Comparison of ENCODE assay signal across 9 mouse cellular contexts in the genomic region with DNA sequence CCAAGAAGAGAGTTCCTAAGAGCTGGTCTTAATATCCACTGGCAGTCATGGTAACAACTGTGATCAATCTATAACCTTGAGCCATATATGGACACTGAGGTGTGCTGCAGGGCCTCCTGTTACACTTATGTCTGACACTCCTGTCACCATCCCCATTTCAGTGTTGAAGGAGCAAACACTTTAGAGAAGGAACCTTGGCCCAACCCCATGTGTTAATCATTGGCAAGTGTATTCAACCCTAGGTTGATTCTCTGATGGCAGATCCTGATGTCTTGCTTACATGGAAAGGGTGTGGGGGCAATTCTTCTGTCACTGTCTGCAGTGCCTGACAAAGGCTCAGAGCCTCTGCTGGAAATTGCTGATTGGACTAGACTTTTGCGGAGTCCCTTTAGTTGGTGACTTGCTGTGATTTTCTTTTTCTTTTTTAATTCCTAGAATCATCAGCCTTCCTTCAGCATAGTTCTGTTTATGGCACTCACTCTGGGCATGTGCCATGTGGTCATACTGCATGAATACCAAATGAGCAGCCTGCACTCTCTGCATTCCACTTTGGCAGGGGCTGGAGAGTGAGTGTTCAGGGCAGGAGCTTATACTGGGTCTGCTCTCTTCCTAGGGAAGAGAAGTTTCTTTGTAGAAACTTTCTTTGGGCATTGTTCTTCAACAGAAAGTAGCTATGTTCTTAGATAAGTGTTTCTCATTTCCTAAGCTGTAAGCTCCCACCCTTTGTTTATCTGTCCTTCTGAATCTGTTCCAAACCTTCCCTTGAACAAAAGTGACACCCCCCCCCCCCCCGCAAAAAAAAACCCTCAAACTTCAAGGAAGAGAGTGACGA.
DNase-seq lines count a peak whose midpoint lies in the region; ATAC-seq lines count a peak whose summit lies in the region.
"Had no signal": no experiment of that assay in that cellular context is flagged by ENCODE, and none has a peak within 500 bp of the region (broad histone marks: within the 10 kb centered on the region; RNA-seq: fewer than 3 reads in every experiment).

No protein-coding gene starts in this region.

- no peak overlapping the region for H3K4me2 ChIP-seq in embryonic facial prominence, embryonic 14.5 days (ENCODE audit: low read depth, low read length)
- H3K4me2 ChIP-seq in lung, embryonic 15.5 days, result no peak overlapping the region
- no peak overlapping the region for H3K4me2 ChIP-seq in midbrain, embryonic 13.5 days (replicated peaks)
- H3K4me2 ChIP-seq: embryonic facial prominence, embryonic 13.5 days had no signal

- no peak overlapping the region for H3K4me3 ChIP-seq in embryonic facial prominence, embryonic 14.5 days (ENCODE audit: low read depth, low read length)
- H3K4me3 ChIP-seq in embryonic facial prominence, embryonic 10.5 days, result no peak overlapping the region
- H3K4me3 ChIP-seq in lung, embryonic 15.5 days, result no peak overlapping the region
- H3K4me3 ChIP-seq in midbrain, embryonic 13.5 days (replicated peaks), result no peak overlapping the region
- H3K4me3 ChIP-seq: embryonic facial prominence, embryonic 13.5 days had no signal

- H3K9ac ChIP-seq in embryonic facial prominence, embryonic 14.5 days (ENCODE audit: low read depth, low read length), result no peak overlapping the region
- no peak overlapping the region for H3K9ac ChIP-seq in lung, embryonic 15.5 days
- H3K9ac ChIP-seq in midbrain, embryonic 13.5 days (replicated peaks), result no peak overlapping the region
- H3K9ac ChIP-seq: embryonic facial prominence, embryonic 13.5 days had no signal

- DNase-seq in embryonic facial prominence, embryonic 14.5 days (ENCODE audit: low spot score), result no peak
- DNase-seq in embryonic facial prominence, embryonic 10.5 days (ENCODE audit: low spot score), result no peak
- DNase-seq in lung, postnatal 25 days (ENCODE audit: low spot score), result no peak
- DNase-seq in kidney, adult 18-20 months, result peak; percentile 56
- no peak for DNase-seq in urinary bladder, postnatal 14 days (ENCODE audit: low spot score)

- 0 out of 2 replicates have a peak, but pooled peaks have one; percentile 49 for ATAC-seq in embryonic facial prominence, embryonic 14.5 days (ENCODE audit: low read depth)
- ATAC-seq in lung, embryonic 15.5 days (ENCODE audit: borderline replicate concordance, extremely low read depth, low FRiP score, low TSS enrichment), result no peak
- peak; percentile 83 for ATAC-seq in midbrain, embryonic 13.5 days
- ATAC-seq in erythroid progenitor cell, adult 5-6 weeks (replicated peaks; ENCODE audit: low FRiP score, poor library complexity, severe bottlenecking), result no peak

- H3K27ac ChIP-seq in embryonic facial prominence, embryonic 14.5 days (replicated peaks; ENCODE audit: low read depth, low read length), result no peak overlapping the region
- no peak overlapping the region for H3K27ac ChIP-seq in embryonic facial prominence, embryonic 10.5 days (replicated peaks)
- H3K27ac ChIP-seq in lung, embryonic 15.5 days, result peak overlapping the region; percentile 63
- no peak overlapping the region for H3K27ac ChIP-seq in midbrain, embryonic 13.5 days
- H3K27ac ChIP-seq: embryonic facial prominence, embryonic 13.5 days had no signal

- H3K27me3 ChIP-seq in embryonic facial prominence, embryonic 14.5 days (replicated peaks; ENCODE audit: control insufficient read depth, insufficient read depth, low read length), result no peaks in the 10 kb centered on the region
- no peaks in the 10 kb centered on the region for H3K27me3 ChIP-seq in embryonic facial prominence, embryonic 10.5 days (replicated peaks; ENCODE audit: low read depth, poor library complexity, severe bottlenecking)
- H3K27me3 ChIP-seq in lung, embryonic 15.5 days, result no peaks in the 10 kb centered on the region
- peaks cover 38% of the 10 kb centered on the region for H3K27me3 ChIP-seq in midbrain, embryonic 13.5 days
- H3K27me3 ChIP-seq: embryonic facial prominence, embryonic 13.5 days had no signal

- no peaks in the 10 kb centered on the region for H3K9me3 ChIP-seq in embryonic facial prominence, embryonic 14.5 days (ENCODE audit: control insufficient read depth, low read length)
- no peaks in the 10 kb centered on the region for H3K9me3 ChIP-seq in embryonic facial prominence, embryonic 10.5 days
- no peaks in the 10 kb centered on the region for H3K9me3 ChIP-seq in lung, embryonic 15.5 days
- no peaks in the 10 kb centered on the region for H3K9me3 ChIP-seq in midbrain, embryonic 13.5 days
- H3K9me3 ChIP-seq: embryonic facial prominence, embryonic 13.5 days had no signal

- peaks cover 28% of the 10 kb centered on the region for H3K4me1 ChIP-seq in embryonic facial prominence, embryonic 14.5 days (ENCODE audit: control insufficient read depth, insufficient read depth, low read length)
- peaks cover 13% of the 10 kb centered on the region for H3K4me1 ChIP-seq in embryonic facial prominence, embryonic 10.5 days
- H3K4me1 ChIP-seq in lung, embryonic 15.5 days, result peaks cover 33% of the 10 kb centered on the region
- peaks cover 35% of the 10 kb centered on the region for H3K4me1 ChIP-seq in midbrain, embryonic 13.5 days (replicated peaks)

- no peaks in the 10 kb centered on the region for H3K36me3 ChIP-seq in embryonic facial prominence, embryonic 14.5 days (ENCODE audit: control insufficient read depth, insufficient read depth, low read length)
- no peaks in the 10 kb centered on the region for H3K36me3 ChIP-seq in embryonic facial prominence, embryonic 10.5 days (replicated peaks)
- no peaks in the 10 kb centered on the region for H3K36me3 ChIP-seq in lung, embryonic 15.5 days
- no peaks in the 10 kb centered on the region for H3K36me3 ChIP-seq in midbrain, embryonic 13.5 days
- H3K36me3 ChIP-seq: embryonic facial prominence, embryonic 13.5 days had no signal

- 68% methylated on average over 3 of the region's 3 CpGs for WGBS in embryonic facial prominence, embryonic 14.5 days
- WGBS in embryonic facial prominence, embryonic 10.5 days, result 70% methylated on average over 3 of the region's 3 CpGs
- WGBS in lung, embryonic 15.5 days, result 36% methylated on average over 3 of the region's 3 CpGs
- WGBS in midbrain, embryonic 13.5 days, result 36% methylated on average over 3 of the region's 3 CpGs

Comparison
In these comparisons a context has a peak if more than half of its experiments do, and no peak if none do; other contexts are left out.
1. ATAC-seq: peak in embryonic facial prominence, embryonic 14.5 days (single experiment) and midbrain, embryonic 13.5 days (single experiment); none in lung, embryonic 15.5 days (single experiment) and erythroid progenitor cell, adult 5-6 weeks (single experiment).